Mouse (Mus musculus): ENCODE data around the gene Tmem123. TPM values are rescaled to one million over a fixed set of nuclear protein-coding genes. Genes with fewer than 3 reads are reported as not detected.

Gene Tmem123
- polyA plus RNA-seq, 1 experiment from 2014 or later, result 122 TPM

GRCm38 (mm10) chr9:7822758-7823157 lies 58.9 kb downstream of the Tmem123 start:
- Histone ChIP-seq H3K27me3 (ENCODE audit: control insufficient read depth, insufficient read depth, low read length) (no peaks in the 10 kb centered on the region), H3K27ac (ENCODE audit: low read depth, low read length) (no peak overlapping the region), H3K4me2 (ENCODE audit: low read depth, low read length, severe bottlenecking) (no peak overlapping the region), H3K9ac (ENCODE audit: low read length) (no peak overlapping the region), H3K9me3 (ENCODE audit: control insufficient read depth, low read length) (no peaks in the 10 kb centered on the region), H3K4me3 (ENCODE audit: low read depth, low read length) (no peak overlapping the region), H3K36me3 (ENCODE audit: control insufficient read depth, insufficient read depth, low read length) (no peaks in the 10 kb centered on the region; the same call in 1 of the 2 replicates), H3K4me1 (replicated peaks; ENCODE audit: control insufficient read depth, insufficient read depth, low read length) (no peaks in the 10 kb centered on the region)
- no peak for DNase-seq (ENCODE audit: low spot score)
- no peak for ATAC-seq (replicated peaks; ENCODE audit: low FRiP score)
- 82% methylated on average over 3 of the region's 3 CpGs for WGBS

GRCm38 (mm10) chr9:7824916-7825315 lies 61.1 kb downstream of the Tmem123 start:
- no peak for ATAC-seq (replicated peaks; ENCODE audit: low FRiP score)
- Histone ChIP-seq H3K9me3 (ENCODE audit: control insufficient read depth, low read length) (no peaks in the 10 kb centered on the region), H3K36me3 (ENCODE audit: control insufficient read depth, insufficient read depth, low read length) (no peaks in the 10 kb centered on the region; the same call in 1 of the 2 replicates), H3K4me3 (ENCODE audit: low read depth, low read length) (no peak overlapping the region), H3K4me2 (ENCODE audit: low read depth, low read length, severe bottlenecking) (no peak overlapping the region), H3K27me3 (ENCODE audit: control insufficient read depth, insufficient read depth, low read length) (no peaks in the 10 kb centered on the region), H3K9ac (ENCODE audit: low read length) (no peak overlapping the region), H3K4me1 (replicated peaks; ENCODE audit: control insufficient read depth, insufficient read depth, low read length) (no peaks in the 10 kb centered on the region), H3K27ac (ENCODE audit: low read depth, low read length) (no peak overlapping the region)
- no peak for DNase-seq (ENCODE audit: low spot score)
- 95% methylated on average over 5 of the region's 5 CpGs for WGBS

- H3K9ac ChIP-seq (ENCODE audit: low read length), result no peak overlapping the region
- no peaks in the 10 kb centered on the region for H3K27me3 ChIP-seq (ENCODE audit: control insufficient read depth, insufficient read depth, low read length)
- H3K4me2 ChIP-seq (ENCODE audit: low read depth, low read length, severe bottlenecking), result no peak overlapping the region
- DNase-seq (ENCODE audit: low spot score) (no peak), ATAC-seq (replicated peaks; ENCODE audit: low FRiP score) (no peak)
- WGBS, result 97% methylated on average over 4 of the region's 4 CpGs
- no peak overlapping the region for H3K27ac ChIP-seq (ENCODE audit: low read depth, low read length)
- peaks cover 2% of the 10 kb centered on the region; the same call in 1 of the 2 replicates for H3K36me3 ChIP-seq (ENCODE audit: control insufficient read depth, insufficient read depth, low read length)
- H3K4me1 ChIP-seq (replicated peaks; ENCODE audit: control insufficient read depth, insufficient read depth, low read length), result no peaks in the 10 kb centered on the region; the same call in 1 of the 2 replicates
- no peak overlapping the region for H3K4me3 ChIP-seq (ENCODE audit: low read depth, low read length)
- H3K9me3 ChIP-seq (ENCODE audit: control insufficient read depth, low read length), result no peaks in the 10 kb centered on the region
Observed at GRCm38 (mm10) chr9:7828706-7829105, 64.9 kb downstream of the Tmem123 start.

- Histone ChIP-seq H3K27me3 (ENCODE audit: control insufficient read depth, insufficient read depth, low read length) (no peaks in the 10 kb centered on the region), H3K27ac (ENCODE audit: low read depth, low read length) (no peak overlapping the region), H3K4me2 (ENCODE audit: low read depth, low read length, severe bottlenecking) (no peak overlapping the region), H3K36me3 (ENCODE audit: control insufficient read depth, insufficient read depth, low read length) (peaks cover 8% of the 10 kb centered on the region; the same call in 1 of the 2 replicates), H3K9ac (ENCODE audit: low read length) (no peak overlapping the region), H3K9me3 (ENCODE audit: control insufficient read depth, low read length) (no peaks in the 10 kb centered on the region), H3K4me3 (ENCODE audit: low read depth, low read length) (no peak overlapping the region), H3K4me1 (replicated peaks; ENCODE audit: control insufficient read depth, insufficient read depth, low read length) (no peaks in the 10 kb centered on the region; the same call in 1 of the 2 replicates)
- 89% methylated on average over 9 of the region's 9 CpGs for WGBS
- DNase-seq (ENCODE audit: low spot score) (no peak), ATAC-seq (replicated peaks; ENCODE audit: low FRiP score) (no peak)
Observed at GRCm38 (mm10) chr9:7829531-7830528, 66.0 kb downstream of the Tmem123 start.

GRCm38 (mm10) chr9:7833421-7833820 lies 69.6 kb downstream of the Tmem123 start:
- 90% methylated on average over 6 of the region's 6 CpGs for WGBS
- Histone ChIP-seq H3K36me3 (ENCODE audit: control insufficient read depth, insufficient read depth, low read length) (peaks cover 8% of the 10 kb centered on the region; the same call in 1 of the 2 replicates), H3K4me3 (ENCODE audit: low read depth, low read length) (no peak overlapping the region), H3K9ac (ENCODE audit: low read length) (no peak overlapping the region), H3K4me1 (replicated peaks; ENCODE audit: control insufficient read depth, insufficient read depth, low read length) (no peaks in the 10 kb centered on the region; the same call in 1 of the 2 replicates), H3K27ac (ENCODE audit: low read depth, low read length) (no peak overlapping the region), H3K9me3 (ENCODE audit: control insufficient read depth, low read length) (no peaks in the 10 kb centered on the region), H3K4me2 (ENCODE audit: low read depth, low read length, severe bottlenecking) (no peak overlapping the region), H3K27me3 (ENCODE audit: control insufficient read depth, insufficient read depth, low read length) (no peaks in the 10 kb centered on the region)
- ATAC-seq (replicated peaks; ENCODE audit: low FRiP score) (no peak), DNase-seq (ENCODE audit: low spot score) (no peak)

GRCm38 (mm10) chr9:7835302-7835701 lies 71.5 kb downstream of the Tmem123 start:
- Histone ChIP-seq H3K36me3 (ENCODE audit: control insufficient read depth, insufficient read depth, low read length) (peaks cover 8% of the 10 kb centered on the region; the same call in 1 of the 2 replicates), H3K9me3 (ENCODE audit: control insufficient read depth, low read length) (no peaks in the 10 kb centered on the region), H3K27me3 (ENCODE audit: control insufficient read depth, insufficient read depth, low read length) (no peaks in the 10 kb centered on the region), H3K4me3 (ENCODE audit: low read depth, low read length) (no peak overlapping the region), H3K9ac (ENCODE audit: low read length) (no peak overlapping the region), H3K4me2 (ENCODE audit: low read depth, low read length, severe bottlenecking) (no peak overlapping the region), H3K27ac (ENCODE audit: low read depth, low read length) (no peak overlapping the region), H3K4me1 (replicated peaks; ENCODE audit: control insufficient read depth, insufficient read depth, low read length) (no peaks in the 10 kb centered on the region; the same call in 1 of the 2 replicates)
- DNase-seq (ENCODE audit: low spot score) (no peak), ATAC-seq (replicated peaks; ENCODE audit: low FRiP score) (no peak)
- 93% methylated on average over 1 of the region's 1 CpGs for WGBS

GRCm38 (mm10) chr9:7836331-7836730 lies 72.5 kb downstream of the Tmem123 start:
- 0% methylated on average over 16 of the region's 16 CpGs for WGBS

GRCm38 (mm10) chr9:7836905-7837805 lies 73.3 kb downstream of the Tmem123 start, which contains the start of gene Birc2:
Gene Birc2, minus strand, starts transcription at chr9:7837064.
- H3K9me3 ChIP-seq (ENCODE audit: control insufficient read depth, low read length), result no peaks in the 10 kb centered on the region
- under 1% methylated on average over 68 of the region's 68 CpGs for WGBS
- ATAC-seq (replicated peaks; ENCODE audit: low FRiP score), result peak; percentile 98

More at GRCm38 (mm10) chr9:7836331-7836730, 72.5 kb downstream of the Tmem123 start:
- Histone ChIP-seq H3K27ac (ENCODE audit: low read depth, low read length) (peak overlapping the region; percentile 97), H3K9me3 (ENCODE audit: control insufficient read depth, low read length) (no peaks in the 10 kb centered on the region), H3K4me2 (ENCODE audit: low read depth, low read length, severe bottlenecking) (peak overlapping the region; percentile 77), H3K36me3 (ENCODE audit: control insufficient read depth, insufficient read depth, low read length) (peaks cover 8% of the 10 kb centered on the region; the same call in 1 of the 2 replicates), H3K4me3 (ENCODE audit: low read depth, low read length) (peak overlapping the region; percentile 38), H3K4me1 (replicated peaks; ENCODE audit: control insufficient read depth, insufficient read depth, low read length) (no peaks in the 10 kb centered on the region; the same call in 1 of the 2 replicates), H3K27me3 (ENCODE audit: control insufficient read depth, insufficient read depth, low read length) (no peaks in the 10 kb centered on the region), H3K9ac (ENCODE audit: low read length) (peak overlapping the region; percentile 83)
- ATAC-seq (replicated peaks; ENCODE audit: low FRiP score) (peak; percentile 32), DNase-seq (ENCODE audit: low spot score) (peak; percentile 76)

More at GRCm38 (mm10) chr9:7836905-7837805, 73.3 kb downstream of the Tmem123 start, which contains the start of gene Birc2:
- Histone ChIP-seq H3K36me3 (ENCODE audit: control insufficient read depth, insufficient read depth, low read length) (peaks cover 8% of the 10 kb centered on the region; the same call in 1 of the 2 replicates), H3K27ac (ENCODE audit: low read depth, low read length) (peak within 1 kb of the TSS; percentile 97), H3K27me3 (ENCODE audit: control insufficient read depth, insufficient read depth, low read length) (no peaks in the 10 kb centered on the region), H3K4me2 (ENCODE audit: low read depth, low read length, severe bottlenecking) (peak within 1 kb of the TSS; percentile 77), H3K4me3 (ENCODE audit: low read depth, low read length) (peak within 1 kb of the TSS; percentile 38), H3K4me1 (replicated peaks; ENCODE audit: control insufficient read depth, insufficient read depth, low read length) (no peaks in the 10 kb centered on the region; the same call in 1 of the 2 replicates), H3K9ac (ENCODE audit: low read length) (peak within 1 kb of the TSS; percentile 84)
- DNase-seq (ENCODE audit: low spot score), result peak; percentile 99
